Mouse (Mus musculus) thymus, postnatal 36 days (tissue): ENCODE measurements around the gene Kbtbd8.
A peak's percentile ranks its signal among the peaks of the same experiment; 100 is the strongest.

Experiments used
- DNase-seq, 2 experiments: peaks; one replicate each; pipeline ENCODE4 v3.0.0; 2022; ENCODE audit warnings: mixed read lengths in 2 of 2

Kbtbd8 gene

DNA sequence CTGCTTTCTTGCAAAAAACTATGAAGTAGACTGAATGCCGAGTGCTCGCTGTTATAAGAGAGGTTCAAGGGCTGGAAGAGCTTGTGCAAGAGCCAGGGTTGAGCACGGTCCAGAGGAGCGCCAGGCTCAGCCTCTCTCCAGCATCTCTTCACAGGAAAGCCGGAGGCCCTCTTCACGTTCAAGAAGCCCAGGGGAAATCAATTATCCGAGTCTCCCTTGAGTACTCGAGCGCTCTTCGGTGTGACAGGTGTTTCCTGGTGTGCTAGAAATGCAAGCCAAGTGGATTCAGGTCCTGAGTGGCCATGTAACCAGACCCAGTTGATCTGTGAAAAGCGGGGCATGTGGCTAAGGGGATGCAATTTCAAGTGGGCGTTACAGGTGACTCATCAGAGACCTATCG lies at the start of gene Kbtbd8:
TSS of gene Kbtbd8 (plus strand) at position 295 of the 400 bp plus-strand sequence.
- DNase-seq: peak in 1 of 2 experiments; percentile 9

GRCm38 (mm10) chr6:95069753-95070152 lies 47.3 kb upstream of the Kbtbd8 start:
- no peak for DNase-seq

DNA sequence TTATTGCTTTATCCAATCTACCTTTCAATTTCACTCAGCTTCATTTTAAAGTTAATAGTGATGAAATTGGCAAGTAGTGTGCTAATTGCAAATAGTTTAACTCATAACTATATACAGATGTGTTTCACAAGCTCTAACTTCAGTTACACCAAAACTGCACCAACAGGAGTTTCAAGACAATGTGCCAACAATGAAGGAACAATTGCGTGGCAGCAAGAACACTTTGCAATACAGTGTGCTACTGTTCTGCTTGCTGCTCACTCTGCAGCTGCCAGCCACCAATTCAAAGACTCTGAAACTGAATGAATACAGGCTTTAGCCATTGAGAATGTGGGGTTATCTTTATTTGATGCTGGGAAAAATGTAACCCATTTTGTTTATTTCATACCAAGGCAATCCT lies 31.8 kb upstream of the Kbtbd8 start:
- no peak for DNase-seq

DNA sequence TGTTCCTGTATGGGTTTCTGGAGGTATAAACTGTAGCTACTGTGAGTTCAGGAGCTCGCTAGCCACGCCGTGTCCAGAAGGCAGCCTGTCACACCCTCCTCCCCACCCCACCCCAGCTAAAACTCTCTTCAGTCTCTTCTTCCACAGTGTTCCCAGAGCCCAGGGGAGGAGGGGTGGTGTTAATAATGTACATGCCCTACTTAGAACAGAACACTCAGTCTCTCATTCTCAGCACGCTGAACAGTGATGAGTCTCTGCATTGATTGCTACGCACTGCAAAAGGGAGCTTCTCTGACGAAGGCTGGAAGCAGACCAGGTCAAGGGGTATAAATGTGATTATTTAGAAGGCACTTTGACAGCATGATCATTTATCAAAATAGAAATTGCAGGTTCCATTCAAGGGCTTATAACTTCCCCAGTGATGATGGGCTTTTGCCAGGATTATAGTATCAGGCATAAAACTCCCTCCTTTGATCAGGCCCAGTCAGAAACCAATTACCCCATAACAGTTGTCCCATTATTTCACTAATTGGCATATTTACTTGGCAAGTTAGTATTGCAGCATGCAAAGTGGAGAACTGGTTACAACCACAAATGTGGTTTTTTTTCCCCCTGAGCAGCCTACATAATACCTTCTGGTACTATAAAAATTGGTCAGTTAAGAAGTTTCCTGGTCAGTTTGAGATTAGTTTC lies 29.7 kb upstream of the Kbtbd8 start:
- no peak for DNase-seq

DNA sequence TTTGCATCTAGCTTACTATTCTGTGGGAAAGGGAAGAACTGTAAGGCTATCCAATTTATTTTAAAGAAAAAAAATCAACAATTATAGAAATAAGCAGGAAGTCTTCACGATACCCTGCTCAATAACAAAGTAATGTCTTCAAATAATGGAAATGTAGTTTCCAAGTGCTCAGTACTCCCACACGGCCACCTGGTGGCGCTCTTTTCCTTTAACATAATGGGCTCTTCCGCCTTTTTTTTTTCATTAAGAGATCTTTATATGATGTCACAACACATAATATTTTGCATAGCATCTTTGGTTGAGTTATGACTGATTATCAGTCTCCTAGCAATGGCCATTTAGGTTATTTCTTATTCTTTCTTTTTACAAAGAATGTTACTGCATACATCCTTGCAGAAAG lies 29.0 kb upstream of the Kbtbd8 start:
- DNase-seq: no peak

GRCm38 (mm10) chr6:95094695-95095094 lies 22.3 kb upstream of the Kbtbd8 start:
- no peak for DNase-seq

GRCm38 (mm10) chr6:95098366-95099109 lies 18.5 kb upstream of the Kbtbd8 start:
- DNase-seq: peak; percentile 62 to 74

DNA sequence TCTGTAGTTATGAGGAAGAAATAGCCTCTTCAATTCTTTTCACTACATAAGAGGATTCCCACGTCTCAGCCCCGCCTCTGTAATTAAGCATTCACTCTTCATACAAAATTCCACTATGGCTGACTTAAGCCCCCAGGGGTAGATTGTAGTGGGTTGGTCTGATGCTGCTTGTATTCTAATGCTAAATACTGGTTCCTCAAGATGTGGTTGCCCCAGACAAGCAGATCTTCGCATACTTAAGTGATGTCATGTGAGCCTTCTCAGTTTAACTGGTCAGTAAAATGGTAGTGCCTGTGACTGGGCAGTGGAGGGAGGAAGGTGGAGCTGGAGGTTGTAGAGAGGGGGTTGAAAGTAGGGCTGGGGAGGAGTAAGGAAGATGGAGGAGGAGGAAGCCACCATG lies 13.3 kb upstream of the Kbtbd8 start:
- DNase-seq: no peak

DNA sequence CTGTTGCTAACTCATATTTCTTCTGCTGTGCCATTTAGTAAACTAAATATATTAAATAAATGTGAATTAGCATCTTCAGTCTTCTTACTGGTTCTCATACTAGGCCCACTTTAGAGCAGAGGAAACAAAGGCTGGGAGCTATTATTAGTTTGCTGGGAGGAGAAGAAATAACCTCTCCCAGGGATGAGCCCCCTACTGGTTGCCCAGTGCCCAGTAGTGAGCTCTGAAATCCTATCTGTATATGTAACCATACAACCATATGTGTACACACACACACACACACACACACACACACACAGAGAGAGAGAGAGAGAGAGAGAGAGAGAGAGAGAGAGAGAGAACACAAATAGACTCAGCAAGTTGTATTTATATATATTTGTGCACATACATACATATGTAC lies 8.6 kb upstream of the Kbtbd8 start:
- DNase-seq: no peak

DNA sequence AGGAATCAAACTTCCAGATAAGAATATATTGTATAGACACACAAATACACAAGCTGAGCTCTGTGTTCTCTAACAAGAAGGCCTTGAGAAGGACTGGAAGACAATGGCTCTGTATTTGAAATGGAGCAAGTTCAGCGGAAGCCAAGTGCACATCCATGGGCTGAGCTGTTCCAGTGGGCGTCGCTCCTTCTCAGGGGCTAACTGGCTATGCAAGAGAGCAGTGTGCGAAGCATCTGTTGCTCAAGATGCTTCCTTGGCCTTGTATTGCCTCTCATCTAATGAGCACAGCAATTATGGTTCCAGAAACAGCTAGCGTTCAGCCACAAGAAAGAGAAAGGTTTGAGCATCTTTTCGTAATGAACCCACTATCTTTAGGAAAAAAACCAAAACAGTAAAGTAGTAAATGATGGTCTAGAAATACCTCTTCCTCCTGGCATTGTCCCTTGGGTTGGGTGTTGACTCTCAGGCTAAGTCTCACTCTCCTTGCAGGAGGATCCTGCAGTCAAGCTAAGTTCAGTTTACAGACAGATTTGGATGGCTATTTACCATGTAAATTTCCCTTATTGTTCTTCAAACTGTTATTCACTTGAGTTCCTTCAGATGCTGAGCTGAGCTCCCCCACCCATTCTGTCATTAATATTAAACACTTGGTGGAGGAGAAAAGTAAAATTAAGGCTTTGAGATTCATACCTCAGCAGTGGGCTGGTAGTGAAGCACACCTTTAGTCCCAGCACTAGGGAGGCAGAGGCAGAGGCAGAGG lies 7.2 kb upstream of the Kbtbd8 start:
- no peak for DNase-seq

- DNase-seq: no peak
Measured at GRCm38 (mm10) chr6:95112015-95112414, 5.0 kb upstream of the Kbtbd8 start.

DNA sequence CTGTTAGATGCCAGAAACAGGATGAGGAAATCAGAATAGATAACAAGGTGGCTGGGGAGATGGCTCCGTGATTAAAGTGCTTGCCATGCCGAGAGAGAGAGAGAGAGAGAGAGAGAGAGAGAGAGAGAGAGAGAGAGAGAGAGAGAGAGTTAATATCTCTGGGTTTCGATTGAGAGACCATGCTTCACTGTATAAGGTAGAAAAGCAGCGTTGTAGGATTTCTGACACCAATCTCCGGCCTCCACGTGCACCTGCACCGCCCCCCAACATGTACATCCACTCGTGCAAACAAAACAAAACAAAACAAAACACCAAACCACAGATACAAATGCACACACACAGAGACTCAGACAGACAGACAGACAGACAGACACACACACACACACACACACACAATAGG lies 527 bp upstream of the Kbtbd8 start:
- no peak for DNase-seq

DNA sequence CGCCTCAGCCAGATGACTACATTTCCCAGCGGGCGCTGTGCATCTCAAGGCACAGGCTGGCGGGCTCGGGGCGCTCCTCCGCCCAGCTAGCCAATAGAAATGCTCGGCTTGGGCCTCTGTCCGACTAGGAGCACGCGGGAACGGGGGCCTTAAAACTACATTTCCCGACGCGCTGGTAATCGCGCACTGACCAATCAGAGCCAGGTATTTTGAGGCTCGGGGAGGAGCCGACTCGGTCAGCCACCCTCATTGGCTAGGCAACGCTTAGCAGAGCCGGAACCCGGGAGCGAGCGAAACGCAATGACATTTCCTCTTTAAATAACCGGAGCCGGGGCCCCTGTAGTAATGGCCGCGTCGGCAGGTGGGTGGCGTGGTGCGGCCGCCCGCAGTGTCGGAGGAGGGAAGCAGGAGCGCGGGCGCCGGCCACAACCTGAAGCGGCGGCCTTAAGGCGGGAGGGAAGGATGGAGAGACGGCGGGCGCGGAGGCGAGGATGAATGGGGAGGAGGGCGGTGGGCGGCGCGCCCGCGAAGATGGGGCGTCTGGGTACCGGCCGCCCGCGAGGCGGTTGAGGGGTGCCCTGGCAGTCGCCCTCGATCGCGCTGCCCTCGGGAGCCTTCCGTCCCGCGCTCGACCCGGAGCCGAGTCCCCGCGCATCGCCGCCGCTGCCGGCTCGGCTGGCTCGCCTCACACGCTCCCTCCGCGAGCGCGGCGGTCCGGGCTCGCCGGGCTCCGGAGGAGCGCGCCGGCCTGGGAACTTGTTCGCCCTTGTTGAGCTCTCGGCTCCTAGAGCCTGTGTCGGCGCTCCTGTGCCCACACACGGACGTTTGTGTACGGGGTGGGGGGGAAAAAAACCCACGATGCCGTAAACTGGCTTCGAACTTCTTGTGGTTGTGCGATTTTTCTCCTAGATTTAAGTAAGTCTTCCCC lies 838 bp downstream of the Kbtbd8 start:
- DNase-seq: peak; percentile 89 to 95

GRCm38 (mm10) chr6:95119389-95119788 lies 2.3 kb downstream of the Kbtbd8 start:
- DNase-seq: no peak

DNA sequence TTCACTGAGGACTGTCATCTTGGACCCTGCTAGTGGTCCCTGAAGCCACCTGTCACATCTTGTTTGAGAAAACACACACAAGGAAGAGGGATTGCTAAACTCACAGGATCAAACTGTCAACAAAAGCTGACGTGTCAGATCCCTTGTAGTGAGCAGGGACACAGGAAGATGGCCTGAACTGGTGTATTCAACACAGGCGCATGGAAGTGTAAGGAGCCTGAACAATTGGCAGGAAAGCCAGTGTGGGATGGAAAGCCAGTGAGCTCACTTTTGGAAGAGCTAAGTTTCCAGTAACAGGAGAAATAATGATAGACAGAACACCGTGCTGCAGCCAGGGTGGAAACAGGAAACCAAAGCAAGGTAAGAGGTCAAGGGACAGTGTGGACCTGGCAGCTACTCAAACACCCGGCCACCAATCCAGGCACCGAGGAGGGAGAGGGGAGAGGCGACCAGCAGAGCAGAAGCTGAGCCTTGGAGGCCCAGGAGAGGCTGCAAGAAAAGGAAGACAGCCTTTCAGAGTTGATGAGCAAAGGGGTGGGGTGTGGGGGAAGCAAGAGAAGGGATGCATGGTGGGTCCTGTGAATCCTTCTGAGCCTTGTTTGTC lies 33.0 kb downstream of the Kbtbd8 start:
- no peak for DNase-seq

DNA sequence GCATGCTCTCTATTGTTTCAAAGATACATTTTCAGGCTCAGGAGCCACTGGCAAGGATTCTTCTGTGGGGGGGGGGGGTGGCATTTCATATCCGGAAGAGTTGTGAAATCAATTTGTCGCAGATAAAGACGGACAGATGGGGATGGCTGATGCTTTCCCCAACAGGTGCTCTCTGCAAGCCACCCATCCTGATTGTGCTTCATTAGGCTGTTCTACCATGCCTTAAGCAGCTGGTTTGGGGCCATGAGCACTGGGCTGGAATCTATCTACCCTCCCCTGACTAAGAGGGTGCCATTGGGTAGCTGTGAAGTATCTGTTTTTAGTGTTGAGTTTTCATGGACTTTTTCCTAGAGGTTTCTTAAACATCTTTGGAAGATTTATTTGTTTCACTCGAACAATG lies 33.8 kb downstream of the Kbtbd8 start:
- no peak for DNase-seq

DNA sequence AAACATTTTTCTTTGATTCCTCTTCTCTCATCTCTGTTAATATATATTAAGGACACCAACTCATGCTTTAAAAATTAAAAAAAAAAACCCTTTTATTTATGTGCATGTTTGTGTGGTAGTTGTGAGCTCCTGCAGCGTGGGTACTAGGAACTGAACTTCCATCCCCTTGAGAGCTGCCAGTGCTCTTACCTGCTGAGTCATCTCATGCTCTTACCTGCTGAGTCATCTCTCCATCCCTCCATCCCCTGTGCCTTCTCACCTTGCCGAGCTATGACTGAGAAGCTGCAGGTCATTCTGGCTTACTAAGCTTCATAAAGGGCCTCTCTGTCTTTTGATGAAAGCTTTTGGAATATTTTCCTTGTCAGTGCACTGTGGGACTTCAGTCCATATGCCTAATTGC lies 34.5 kb downstream of the Kbtbd8 start:
- no peak for DNase-seq

- DNase-seq: no peak
Measured at GRCm38 (mm10) chr6:95163965-95164364, 46.9 kb downstream of the Kbtbd8 start.

DNA sequence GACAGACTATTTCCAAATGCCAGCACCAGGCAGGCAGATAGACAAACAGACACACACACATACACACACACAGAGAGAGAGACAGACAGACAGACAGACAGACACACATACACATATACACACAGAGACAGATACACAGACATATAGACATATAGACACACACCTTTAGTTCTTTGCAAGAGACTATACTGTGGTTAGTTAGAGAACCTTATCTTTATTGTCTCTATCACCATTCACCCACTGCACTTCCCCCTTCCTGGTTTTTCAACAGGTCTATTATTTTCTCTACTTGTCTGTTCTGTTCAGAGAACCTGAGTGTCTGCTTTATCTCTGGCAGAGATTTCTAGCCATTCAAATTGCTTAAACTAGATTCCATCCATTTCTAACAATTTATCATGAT lies 48.6 kb downstream of the Kbtbd8 start:
- DNase-seq: no peak

DNA sequence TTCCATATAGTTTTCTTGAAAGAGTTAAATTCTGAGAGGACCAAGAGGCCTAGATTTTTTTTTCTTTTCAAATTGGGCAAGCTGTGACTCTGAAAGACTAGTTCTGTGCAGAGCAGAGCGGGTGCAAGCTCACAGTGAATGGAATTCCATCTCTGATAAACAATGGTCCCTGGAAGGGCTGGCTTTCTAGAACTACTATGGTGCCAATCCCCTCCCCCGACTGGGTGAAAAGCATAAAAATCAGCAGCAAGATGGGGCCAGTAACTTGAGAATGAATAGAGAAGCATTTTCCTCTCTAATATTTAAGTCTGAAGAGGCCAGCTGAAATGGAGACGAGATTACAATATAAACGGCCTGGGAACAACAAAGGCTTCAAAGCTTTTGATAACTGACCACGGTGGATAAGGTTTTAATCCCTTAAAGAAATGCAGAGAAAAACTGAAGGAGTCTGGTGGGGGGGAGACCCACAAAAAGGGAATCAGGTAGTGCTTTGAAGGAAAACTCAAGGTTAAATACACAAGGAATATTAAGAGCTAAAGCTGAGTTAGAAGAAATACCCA lies 50.7 kb downstream of the Kbtbd8 start:
- DNase-seq: no peak

DNA sequence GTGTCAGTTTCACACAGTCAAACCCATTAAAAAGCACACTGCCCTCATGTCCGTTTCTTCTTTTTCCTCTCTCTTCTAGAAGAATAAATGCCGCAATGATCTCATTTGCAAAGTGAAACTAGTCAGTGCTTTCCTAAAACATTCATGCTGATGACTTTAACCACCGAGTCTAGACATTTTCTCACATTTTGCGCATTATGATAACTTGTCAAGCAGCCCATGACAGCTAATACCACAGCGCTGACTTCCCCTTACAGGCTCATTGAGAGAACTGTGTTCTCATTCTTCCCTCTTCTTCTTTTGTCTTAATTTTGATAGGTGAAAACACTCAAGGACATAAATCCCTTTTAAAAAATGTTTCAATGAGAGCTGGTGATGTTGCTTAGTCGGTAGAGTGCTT lies 52.4 kb downstream of the Kbtbd8 start:
- no peak for DNase-seq
